Mouse (Mus musculus) testis, adult 2 months (tissue): Measurements from ENCODE around the gene Mef2b.

ENCODE experiments used
- CTCF ChIP-seq: fragments of 200-500 bp; IDR thresholded peaks from 2 replicates; pipeline ENCODE4 v1.5.1; 2012; ENCODE audit warnings: low read depth, mild to moderate bottlenecking, inconsistent platforms, low read length, moderate library complexity; ENCODE audit not compliant: control insufficient read depth, insufficient read depth, insufficient replicate concordance
- POLR2A ChIP-seq: fragments of 200-500 bp; IDR thresholded peaks from 2 replicates; pipeline ENCODE4 v1.6.1; 2012; ENCODE audit warnings: low read depth, mild to moderate bottlenecking, inconsistent platforms, low read length, moderate library complexity; ENCODE audit not compliant: control insufficient read depth

GRCm38 (mm10) chr8:70170748-70171147 lies 31.2 kb downstream of the Mef2b start:
- no peak for TF ChIP-seq CTCF
- no peak for TF ChIP-seq POLR2A
